Mouse (Mus musculus) urinary bladder, postnatal 14 days (tissue): Measurements from ENCODE around the gene Lrmda.

Source experiments
- DNase-seq: peaks from one replicate; pipeline ENCODE4 v3.0.0; 2021; ENCODE audit warnings: low spot score

Gene Lrmda

DNA sequence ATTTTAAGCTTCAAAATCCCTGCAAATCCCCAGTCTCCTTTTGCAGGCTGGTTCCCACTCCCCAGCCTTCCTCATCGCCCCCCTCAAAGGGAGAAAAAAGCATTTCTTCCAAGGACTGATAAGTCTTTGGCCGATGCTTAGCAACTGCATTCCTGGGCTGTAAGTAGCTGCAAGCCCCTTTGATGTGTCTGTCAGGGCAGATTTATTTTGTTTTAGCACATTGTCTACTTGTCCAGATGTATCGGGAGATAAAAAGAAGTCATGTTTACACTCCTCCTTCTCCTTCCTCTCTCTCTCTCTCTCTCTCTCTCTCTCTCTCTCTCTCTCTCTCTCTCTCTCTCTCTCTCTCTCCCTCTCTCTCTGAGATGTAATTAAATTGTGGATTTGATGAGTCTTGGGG is 787.8 kb downstream of the Lrmda start:
- DNase-seq: no peak

DNA sequence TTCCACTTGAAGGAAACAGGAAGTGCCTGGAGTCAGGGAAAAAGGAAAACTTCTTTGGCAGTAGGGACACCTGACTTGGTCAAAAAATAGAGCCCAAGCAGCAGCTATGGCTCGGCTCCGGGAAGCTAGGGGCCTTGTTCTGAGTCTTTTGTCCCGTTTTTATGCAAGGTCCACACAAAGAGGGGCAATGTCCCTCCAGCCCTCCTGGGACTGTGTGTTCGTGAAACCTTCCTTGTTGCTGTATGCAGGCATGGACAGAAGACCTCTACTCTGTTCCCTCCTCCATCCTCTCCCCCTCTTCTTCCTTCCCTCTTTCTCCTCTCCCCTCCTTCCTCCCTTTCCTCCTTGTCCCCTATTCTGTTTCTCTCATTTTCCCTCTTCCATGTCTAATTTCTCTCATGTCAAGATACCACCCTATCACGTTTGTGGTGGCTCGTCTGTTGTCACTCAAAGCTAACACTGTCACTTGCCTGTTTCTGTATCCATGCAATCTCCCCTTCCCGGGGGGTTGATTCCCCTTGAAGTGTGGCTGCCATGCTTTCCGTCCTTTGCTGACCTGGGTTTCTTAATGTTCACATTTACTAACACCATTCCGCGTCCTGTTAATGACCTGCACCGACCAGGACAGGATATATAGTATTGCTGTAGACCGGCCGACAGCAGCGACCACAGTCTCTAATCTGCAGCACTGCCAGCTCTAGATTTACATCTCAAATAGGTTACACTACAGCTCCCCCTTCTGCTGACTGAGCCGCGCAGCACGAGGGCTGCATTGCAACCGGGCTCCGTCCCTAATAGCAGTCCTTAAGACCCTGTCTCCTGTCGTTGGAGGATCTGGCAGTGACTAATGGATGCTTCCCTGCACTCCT is 788.4 kb downstream of the Lrmda start:
- peak; percentile 71 for DNase-seq

DNA sequence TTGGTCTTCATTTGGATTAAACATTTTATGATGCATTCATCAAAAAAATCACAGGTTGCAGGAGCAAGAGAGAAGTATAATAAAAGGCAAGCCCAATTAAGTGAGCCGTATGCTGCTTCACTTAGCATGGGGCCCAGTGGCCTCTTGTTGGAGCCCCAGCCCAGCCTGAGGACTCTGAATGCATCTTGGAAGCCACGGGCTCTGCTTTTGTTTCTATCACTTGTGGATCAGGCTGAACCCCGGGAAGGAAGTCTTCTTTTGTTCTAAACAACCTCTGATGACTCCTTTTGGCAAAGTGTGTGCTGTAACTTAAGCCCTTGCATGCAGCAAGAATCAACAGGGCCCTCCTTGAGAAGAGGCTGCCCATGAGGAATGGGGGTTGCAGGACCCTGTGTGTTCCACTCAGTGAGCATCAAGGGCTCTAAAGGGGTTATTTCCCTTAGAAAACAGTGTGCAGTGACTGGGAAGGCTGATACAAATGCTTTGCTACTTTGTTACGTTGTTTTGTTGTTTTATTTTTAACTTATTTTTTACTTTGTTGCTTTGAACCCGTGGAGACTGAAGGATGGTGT is 789.2 kb downstream of the Lrmda start:
- DNase-seq: no peak

DNA sequence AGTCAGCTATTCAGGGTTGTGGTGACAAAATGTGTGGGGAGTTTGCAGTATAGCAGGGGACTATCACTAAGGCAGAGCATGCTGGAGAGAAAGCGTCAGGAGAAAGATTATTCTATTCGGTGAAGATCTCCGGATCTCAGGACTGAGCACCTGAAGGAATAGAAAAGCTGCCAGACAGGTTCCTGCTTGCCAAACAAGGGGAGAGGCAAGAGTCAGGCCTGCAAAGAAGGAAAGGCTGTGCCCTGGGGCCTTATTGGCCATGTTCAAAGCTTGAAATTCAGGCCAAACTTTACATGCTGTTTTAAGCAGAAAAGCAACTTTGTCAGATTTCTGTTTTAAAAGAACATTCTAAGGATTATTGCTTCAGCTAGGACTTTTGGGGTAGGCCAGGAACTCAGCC is 789.7 kb downstream of the Lrmda start:
- DNase-seq: peak; percentile 70

DNA sequence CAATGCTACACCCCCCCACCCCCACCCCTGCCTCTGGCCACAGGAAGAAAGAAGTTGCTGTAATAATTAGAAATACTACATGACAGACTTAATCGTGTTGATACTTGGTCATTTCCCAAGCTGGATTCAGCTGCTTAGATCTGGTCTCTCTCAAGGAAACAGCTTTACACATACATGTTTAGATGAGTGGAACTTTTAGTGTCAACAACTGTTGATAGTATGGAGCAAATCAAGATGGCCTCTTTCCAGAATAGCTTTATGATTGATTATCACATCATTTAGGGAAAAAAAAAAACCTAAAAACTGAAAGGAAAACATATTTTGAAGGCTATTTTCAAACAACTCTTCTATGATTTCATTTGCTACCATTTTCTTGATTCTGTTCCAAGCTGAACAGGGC is 791.0 kb downstream of the Lrmda start:
- no peak for DNase-seq

DNA sequence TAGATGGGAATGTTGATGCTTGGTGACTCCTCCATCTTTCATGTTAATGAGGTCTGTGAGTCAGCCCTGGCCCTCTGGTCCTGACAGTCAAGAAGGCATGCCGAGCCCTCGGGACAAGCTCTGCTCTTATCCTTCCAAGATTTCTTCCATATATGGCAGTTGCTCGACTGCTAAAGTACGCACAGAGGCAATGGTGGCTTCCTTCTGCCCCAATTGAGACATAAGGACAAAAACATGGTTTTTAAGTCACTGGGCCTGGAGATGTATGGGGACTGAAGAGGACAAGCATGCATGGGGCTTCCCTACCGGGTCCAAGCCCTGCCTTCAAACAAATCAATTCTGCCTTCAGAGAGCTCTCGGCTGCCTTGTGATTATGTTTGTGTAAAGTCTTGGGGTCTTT is 793.3 kb downstream of the Lrmda start:
- no peak for DNase-seq

DNA sequence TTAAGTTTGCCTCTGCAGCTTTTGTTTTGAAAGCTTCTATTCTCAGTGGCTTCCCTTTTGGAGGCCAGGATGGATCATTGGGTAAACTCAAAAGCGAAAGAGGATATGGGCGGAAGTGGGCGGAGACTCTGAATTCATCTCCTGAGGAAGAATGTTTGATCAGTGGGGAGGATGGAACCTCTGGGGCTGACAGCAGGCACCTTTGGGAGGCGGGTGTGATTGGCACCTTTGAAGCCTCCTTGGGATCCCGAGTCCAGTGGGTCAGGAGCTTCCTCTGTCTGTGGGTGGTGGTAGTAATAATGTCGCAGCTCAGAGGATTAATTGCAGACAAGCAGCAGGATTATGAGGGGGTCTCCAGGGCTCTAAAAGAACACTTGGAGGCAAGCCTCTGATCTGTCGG is 793.9 kb downstream of the Lrmda start:
- DNase-seq: peak; percentile 40

DNA sequence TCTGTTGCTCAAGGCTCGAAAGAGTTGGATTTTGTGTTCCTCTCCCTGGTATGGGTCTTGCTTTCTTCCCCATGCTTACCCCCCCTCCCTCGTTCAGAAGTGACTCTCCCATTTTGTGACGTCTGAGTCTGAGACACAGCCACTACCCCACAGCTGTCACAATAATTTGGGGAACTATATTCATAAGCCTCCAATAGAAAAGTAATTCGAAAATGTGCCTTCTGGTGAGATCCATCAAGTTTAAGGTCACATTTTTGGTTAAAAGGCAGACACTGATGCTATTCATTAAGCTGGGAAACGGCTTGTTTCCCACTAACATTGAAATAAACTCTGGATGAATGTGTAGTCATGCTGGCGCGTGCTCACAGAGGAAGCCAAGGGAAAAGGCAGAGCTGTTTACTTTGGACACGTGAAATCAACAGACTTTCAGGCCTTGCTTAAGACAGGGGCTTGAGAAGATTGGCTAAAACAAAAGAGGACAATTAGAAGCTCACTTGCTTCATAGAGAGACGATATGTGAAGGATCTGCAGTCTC is 795.4 kb downstream of the Lrmda start:
- DNase-seq: peak; percentile 25

DNA sequence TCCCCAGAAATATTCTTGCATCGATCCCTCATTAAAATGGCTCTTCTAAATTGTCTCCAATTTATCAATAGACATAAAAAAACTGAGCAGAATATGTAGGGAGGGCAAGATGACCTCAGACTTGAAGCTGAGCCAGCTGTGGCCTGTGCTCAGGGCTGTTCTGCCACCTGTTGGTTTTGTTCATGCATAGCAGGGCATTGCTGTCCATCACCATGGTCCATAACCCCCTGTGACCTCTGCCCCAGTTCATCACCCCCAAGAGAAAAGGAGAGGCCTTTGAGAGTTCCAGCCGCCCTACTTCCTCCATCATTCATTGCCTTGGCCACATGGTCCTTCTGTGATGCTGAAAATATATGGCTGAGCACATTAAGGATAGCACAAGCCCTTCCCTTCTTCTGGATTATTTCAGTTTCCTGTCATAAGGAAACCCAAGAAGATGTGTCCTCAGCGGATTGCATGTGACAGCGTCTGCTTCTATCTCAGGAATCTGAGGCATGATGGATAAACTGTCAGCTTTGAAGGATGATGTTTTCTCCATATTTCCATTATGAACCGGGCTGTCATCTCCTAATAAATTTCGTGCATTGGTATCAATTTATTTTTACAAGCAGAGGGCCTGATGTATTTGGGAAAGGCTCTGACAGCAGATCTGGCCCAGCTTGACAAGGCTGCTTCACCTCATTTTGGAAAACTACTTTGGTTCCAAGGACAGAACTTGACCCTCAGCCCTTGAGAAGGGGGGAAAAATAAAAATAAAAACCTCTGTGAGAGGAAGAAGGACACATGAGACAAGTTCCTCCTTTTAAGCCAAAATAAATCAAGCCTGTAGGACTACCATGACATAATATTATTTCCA is 798.1 kb downstream of the Lrmda start:
- DNase-seq: peak; percentile 28

DNA sequence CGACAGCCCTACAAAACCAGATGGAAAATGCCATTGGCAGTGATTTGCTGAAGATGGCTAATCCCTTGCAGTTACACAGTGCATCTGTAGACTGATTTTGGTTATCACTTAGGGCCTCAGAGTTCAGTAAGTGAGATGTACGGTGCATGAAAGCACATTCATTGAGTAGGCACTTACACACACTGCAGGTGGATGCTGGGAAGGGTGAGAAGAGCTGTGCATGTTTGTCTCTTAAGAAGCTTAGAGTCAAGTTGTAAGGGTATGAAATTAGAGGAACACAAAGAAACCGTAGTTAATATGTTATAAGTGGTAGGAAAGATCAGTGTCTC is 798.7 kb downstream of the Lrmda start:
- DNase-seq: no peak

DNA sequence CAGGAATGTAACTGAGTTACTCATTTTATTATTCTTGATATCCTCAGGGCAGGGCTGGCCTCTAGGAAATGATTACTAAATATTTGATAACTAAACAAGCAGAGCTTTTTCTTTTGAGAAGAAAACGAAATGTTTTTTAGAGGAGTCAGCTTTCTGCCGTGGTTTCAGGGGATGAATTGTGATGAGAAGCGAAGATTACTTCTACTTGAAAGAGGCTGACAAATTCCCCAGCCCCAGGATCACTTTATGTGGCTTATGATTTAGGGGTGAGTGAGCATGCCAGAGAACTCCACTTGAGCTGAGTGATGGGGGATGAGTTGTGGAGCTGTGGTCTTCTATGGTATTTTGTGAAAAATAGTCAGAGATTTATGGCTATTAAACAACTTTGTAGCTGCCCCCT is 803.4 kb downstream of the Lrmda start:
- no peak for DNase-seq

DNA sequence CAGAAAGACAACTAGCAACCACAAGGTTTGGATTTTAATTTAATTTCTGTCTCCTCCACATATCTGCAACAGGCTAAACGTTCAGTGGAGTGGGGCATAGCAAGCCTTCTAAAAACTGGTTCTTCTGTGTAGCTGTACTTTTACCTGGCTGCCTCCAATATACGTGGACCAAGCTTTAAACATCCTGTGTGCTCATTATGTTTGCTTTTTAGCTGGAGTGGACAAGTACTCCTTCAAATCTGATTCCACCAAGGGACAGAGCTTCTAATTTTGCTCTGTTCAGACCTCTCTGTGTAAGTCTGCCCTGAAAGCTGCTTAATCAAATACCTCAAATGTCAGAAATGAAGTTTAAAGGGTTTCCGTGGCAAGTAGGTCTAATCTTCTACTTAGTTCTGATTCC is 807.3 kb downstream of the Lrmda start:
- DNase-seq: no peak

DNA sequence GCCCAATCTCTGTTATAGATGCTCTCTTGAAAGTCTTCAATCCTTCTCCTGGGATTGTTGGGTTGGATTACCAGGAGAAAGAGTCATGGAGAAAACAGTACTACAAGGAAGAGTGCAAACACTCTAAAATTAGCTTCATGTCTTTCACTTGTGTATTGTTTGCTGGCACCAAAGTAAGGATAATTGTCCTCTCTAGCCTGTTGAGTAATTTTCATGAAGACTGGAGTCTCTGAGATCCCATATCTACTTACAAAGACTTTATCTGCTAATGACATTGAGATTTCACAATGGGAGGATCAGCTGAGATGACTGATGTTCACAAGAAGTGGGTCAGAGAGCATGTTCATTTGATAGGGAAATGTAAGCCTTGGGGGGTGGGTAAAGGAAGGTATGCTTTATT is 817.5 kb downstream of the Lrmda start:
- no peak for DNase-seq

DNA sequence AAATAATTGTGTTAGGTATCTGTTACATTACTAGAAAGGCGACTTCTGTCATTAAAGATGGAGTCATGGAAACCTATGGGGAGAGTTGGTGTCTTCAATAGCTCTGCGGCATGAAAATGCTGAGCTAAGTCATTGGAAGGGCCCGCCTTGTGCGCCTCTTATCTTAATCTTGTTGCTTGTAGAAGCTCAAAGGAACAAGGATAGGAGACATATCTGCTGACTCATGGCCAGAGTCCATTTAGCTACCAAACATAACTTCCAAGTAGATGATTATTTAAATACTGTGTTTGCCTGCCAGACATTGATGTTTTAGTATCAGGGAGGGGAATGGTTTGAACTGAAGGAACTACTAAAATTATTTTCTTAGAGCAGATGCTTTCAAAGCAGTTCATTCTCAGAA is 821.6 kb downstream of the Lrmda start:
- DNase-seq: no peak

DNA sequence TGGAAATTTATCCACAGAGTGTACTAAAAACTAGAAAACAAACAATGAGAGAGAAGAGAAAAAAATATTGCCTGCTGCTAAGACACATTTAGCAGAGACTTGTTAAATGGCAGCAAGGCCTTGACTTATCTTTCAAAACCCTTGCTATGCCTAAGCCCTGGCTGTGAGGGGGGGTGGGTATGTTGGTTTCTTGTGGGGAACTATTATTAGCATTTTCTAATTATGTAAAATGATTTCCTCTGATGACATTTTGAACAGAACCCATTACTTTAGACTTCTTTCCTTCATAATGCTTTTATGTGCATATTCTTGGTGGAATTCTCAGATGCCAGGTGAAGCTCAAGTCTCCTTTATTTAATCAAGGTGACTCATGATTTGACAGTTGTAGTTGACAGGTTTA is 824.5 kb downstream of the Lrmda start:
- no peak for DNase-seq

DNA sequence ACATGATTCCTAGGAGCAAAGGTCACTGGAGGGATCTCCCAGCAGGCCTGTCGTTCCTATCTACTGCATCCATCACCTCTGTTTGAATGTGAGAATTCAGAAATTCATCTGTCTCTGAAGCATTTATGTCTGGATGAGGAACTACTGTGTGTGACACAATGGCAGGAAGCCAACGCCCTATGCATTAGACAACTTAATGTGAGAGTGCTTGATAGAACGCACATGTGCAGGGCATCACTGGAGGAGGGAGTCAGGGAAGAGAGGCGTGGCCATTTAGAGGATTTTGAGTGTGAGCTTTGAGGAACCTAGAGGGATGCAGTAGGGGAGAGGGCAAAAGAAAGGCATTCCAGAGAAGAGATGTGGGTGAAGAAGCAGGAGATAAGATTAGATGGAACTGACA is 825.9 kb downstream of the Lrmda start:
- no peak for DNase-seq

DNA sequence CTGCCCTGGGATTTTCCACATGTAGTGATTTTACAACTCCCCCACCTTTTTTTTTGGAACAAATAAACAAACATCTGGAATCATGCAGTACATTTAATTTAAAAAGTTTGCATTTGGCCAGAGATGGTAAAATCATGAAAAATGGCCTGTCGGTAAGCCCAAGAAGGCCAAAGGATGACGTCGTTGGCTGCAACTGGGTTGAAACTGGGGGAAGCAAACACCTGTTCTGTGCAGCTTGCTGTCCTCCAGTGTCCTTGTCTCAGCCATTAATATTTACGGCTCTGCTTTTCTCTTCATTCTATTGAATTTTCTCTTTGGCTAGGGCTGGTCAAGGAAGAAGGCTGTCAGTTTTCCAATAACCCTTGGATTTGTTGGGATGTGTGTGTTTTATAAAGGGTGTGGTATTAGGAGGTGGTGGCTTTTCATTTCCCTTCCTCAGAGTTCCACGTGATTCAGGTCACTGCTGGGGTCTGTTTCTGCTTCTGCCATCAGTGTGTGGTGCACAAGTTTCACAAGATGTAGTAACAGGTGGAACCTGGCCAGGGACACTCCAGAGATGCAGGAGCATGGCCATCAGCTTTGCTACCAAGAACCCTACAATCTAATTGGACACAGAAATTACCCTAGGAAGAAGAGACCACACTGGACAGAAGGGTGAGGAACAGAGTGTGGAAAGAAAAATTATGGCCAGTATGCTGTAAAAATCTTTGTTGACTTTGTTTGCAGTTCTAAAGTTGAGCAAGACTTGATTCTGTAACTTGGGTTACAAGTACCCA is 827.7 kb downstream of the Lrmda start:
- no peak for DNase-seq

DNA sequence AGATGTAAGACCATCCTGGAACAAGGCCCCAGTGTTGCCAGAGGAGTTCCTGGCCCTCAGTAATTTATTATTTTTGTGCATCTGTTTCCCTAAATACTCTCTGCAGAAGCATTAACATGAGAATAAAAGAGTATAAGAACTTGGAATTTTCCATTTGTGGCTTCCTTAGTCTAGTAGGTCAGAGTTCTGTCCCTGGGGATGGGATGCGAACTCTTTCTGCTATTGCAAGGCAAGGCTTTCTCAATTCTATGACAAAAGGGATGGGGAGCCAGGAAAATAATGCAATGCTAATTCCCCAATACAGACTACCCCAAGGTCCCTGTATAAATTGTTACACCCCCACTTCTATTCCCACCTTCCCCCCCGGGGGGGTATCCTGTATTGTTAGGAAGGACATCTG is 829.6 kb downstream of the Lrmda start:
- DNase-seq: no peak

DNA sequence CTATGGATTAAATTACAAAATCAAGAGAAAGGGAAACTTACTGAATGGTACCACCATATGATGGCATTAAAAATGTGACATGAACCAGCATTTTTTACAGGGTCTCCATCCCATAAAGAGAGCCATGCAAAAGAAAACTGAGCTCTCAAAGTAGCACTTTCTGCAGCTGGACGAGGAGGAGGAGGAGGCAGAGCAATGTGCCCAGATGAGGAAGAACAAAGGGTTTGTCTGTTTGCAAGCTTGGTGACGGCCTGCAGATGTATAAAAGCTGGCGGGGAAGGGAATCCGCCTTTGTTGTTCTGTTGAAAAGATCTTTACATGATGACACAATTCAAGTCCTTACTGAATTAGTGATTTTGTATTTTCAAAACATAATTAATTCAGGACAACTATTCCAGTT is 841.1 kb downstream of the Lrmda start:
- no peak for DNase-seq

DNA sequence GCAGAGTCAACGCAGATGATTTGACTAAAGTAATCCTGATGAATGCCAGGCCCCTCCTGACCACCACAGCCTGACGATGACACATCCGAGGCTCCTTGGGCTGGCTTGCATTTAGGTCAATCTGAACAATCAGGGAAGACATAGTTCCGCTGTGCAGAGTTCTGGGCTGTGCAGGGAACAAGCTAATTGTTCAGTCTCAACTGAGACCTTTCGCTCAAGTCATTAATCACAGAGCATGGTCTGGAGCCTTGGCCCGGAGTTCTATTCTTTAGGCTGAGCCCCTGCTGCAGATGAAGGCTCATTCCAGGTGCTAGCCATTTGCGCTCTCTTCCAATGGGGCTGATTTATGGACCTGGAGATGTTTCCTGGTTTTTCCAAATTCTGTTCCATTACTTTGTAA is 844.6 kb downstream of the Lrmda start:
- DNase-seq: no peak

DNA sequence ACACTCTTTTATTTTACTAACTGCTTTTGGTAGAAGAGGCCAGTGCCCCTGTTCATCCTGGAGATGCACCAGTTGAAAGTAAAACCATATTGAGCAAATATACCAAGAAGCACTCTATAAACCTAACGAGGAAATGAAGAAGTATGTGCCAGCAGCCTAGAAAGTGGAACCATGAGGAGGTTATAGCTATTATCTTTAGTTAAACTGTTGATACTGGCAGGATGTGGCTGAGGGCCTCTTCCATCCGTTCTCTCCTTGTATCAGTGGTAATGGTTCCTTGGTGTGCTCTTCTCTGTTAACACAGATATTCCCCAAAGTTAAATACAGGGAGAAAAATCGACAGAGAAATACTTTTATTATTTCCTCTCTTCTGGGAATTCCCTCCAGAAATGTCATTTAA is 855.1 kb downstream of the Lrmda start:
- no peak for DNase-seq

DNA sequence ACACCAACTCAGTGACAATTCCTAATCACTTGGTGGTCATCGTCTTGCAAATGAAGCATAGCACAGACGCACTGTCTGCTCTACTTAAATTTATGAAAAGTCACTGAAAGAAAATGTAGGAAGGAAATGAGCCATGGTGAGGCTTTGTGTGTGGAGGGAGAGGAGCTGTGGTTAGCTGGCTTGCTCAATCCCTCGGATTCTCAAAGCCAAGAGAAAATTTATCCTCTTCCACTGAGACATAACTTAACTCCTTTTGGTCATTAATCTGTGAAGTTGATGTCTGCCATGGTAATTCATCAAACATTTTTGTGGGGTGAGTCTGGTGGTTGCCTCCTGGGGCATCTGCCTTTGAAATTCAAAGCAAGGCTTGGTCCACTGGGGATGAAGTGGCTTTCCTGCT is 867.7 kb downstream of the Lrmda start:
- no peak for DNase-seq
